Mouse (Mus musculus) forebrain, embryonic 14.5 days (tissue): ENCODE measurements around the gene Fam111a. TPM values are rescaled to one million over a fixed set of nuclear protein-coding genes. Genes with fewer than 3 reads are reported as not detected.
A peak's percentile ranks its signal among the peaks of the same experiment; 100 is the strongest.

Experiments
- ATAC-seq: fragments of 200-750 bp; cut with Nextera tagmentation; 2 replicates; pipeline ENCODE4 v1.8.0; 2017; ENCODE audit warnings: mild to moderate bottlenecking, moderate library complexity
- DNase-seq: peaks from one replicate; pipeline ENCODE4 v3.0.0-alpha.2; 2015; ENCODE audit warnings: low spot score
- H3K27ac ChIP-seq: fragments of 300-500 bp; sonication (generic); 2 replicates; pipeline ENCODE4 v1.5.1; 2014; ENCODE audit warnings: low read depth, mild to moderate bottlenecking, control low read depth, low read length, moderate library complexity
- H3K27me3 ChIP-seq: fragments of 300-500 bp; sonication (generic); replicated peaks from 2 replicates; pipeline ENCODE4 v1.6.1; 2014; ENCODE audit warnings: low read length, control low read depth, mixed read lengths; ENCODE audit not compliant: control insufficient read depth, insufficient read depth
- H3K36me3 ChIP-seq: fragments of 300-500 bp; sonication (generic); 2 replicates; pipeline ENCODE4 v1.6.1; 2014; ENCODE audit warnings: low read length, control low read depth; ENCODE audit not compliant: control insufficient read depth, insufficient read depth
- H3K4me1 ChIP-seq: fragments of 300-500 bp; sonication (generic); 2 replicates; pipeline ENCODE4 v1.6.1; 2014; ENCODE audit warnings: antibody characterized with exemption, low read length, control low read depth; ENCODE audit not compliant: control insufficient read depth, insufficient read depth
- H3K4me2 ChIP-seq: fragments of 300-500 bp; sonication (generic); 2 replicates; pipeline ENCODE4 v1.6.1; 2014; ENCODE audit warnings: mild to moderate bottlenecking, control low read depth, low read length
- H3K4me3 ChIP-seq: fragments of 300-500 bp; sonication (generic); 2 replicates; pipeline ENCODE4 v1.5.1; 2014; ENCODE audit warnings: low read depth, low read length, control low read depth
- H3K9ac ChIP-seq: fragments of 300-500 bp; sonication (generic); 2 replicates; pipeline ENCODE4 v1.6.1; 2014; ENCODE audit warnings: mild to moderate bottlenecking, low read length, control low read depth, moderate library complexity
- H3K9me3 ChIP-seq: fragments of 300-500 bp; sonication (generic); replicated peaks from 2 replicates; pipeline ENCODE4 v1.6.1; 2016; ENCODE audit warnings: low read length, control low read depth, mixed read lengths; ENCODE audit not compliant: control insufficient read depth
- WGBS: fragments of 180-500 bp; shearing (Covaris S2); extraction: QIAGEN DNeasy Blood & Tissue Kit; methylation state at CpG from one replicate; pipeline ENCODE4 v1.1.7; 2014; 5-methylcytosine and 5-hydroxymethylcytosine counted together
- polyA plus RNA-seq: library from polyadenylated mRNA; unstranded; fragments of >200 nt; fragmentation: Nextera tagmentation; extraction: Ambion mirVana; gene quantifications from 2 replicates; pipeline ENCODE4 v1.2.1, GENCODE M21; 2014

The Fam111a gene
- polyA plus RNA-seq, 1 experiment from 2014 or later = 9.9 TPM

- Histone ChIP-seq H3K27me3 (no peaks in the 10 kb centered on the region), H3K9me3 (no peaks in the 10 kb centered on the region), H3K36me3 (no peaks in the 10 kb centered on the region), H3K9ac (no peak overlapping the region), H3K27ac (no peak overlapping the region), H3K4me2 (no peak overlapping the region), H3K4me3 (no peak overlapping the region), H3K4me1 (no peaks in the 10 kb centered on the region)
- DNase-seq (no peak), ATAC-seq (no peak)
- WGBS = 71% methylated on average over 3 of the region's 3 CpGs
These were observed 4.8 kb upstream of the Fam111a start for GRCm38 (mm10) chr19:12540727-12541126.

GRCm38 (mm10) chr19:12541644-12542043 lies 3.9 kb upstream of the Fam111a start:
- no peak overlapping the region for H3K4me2 ChIP-seq
- H3K4me1 ChIP-seq = no peaks in the 10 kb centered on the region
- no peaks in the 10 kb centered on the region for H3K27me3 ChIP-seq
- WGBS = 42% methylated on average over 2 of the region's 2 CpGs
- DNase-seq (no peak), ATAC-seq (no peak)
- H3K9me3 ChIP-seq = no peaks in the 10 kb centered on the region
- no peak overlapping the region for H3K27ac ChIP-seq
- H3K9ac ChIP-seq = no peak overlapping the region
- no peak overlapping the region for H3K4me3 ChIP-seq
- H3K36me3 ChIP-seq = no peaks in the 10 kb centered on the region

GRCm38 (mm10) chr19:12549166-12549565 lies 3.6 kb downstream of the Fam111a start:
- Histone ChIP-seq H3K9me3 (no peaks in the 10 kb centered on the region), H3K27ac (no peak overlapping the region), H3K4me3 (no peak overlapping the region), H3K4me2 (no peak overlapping the region), H3K27me3 (no peaks in the 10 kb centered on the region), H3K36me3 (no peaks in the 10 kb centered on the region), H3K9ac (no peak overlapping the region), H3K4me1 (no peaks in the 10 kb centered on the region)
- no peak for ATAC-seq
- peak; percentile 5 for DNase-seq
- 77% methylated on average over 5 of the region's 5 CpGs for WGBS

- Histone ChIP-seq H3K9me3 (no peaks in the 10 kb centered on the region), H3K27me3 (no peaks in the 10 kb centered on the region), H3K4me3 (no peak overlapping the region), H3K9ac (no peak overlapping the region), H3K4me1 (no peaks in the 10 kb centered on the region), H3K27ac (no peak overlapping the region), H3K36me3 (no peaks in the 10 kb centered on the region), H3K4me2 (no peak overlapping the region)
- no peak for ATAC-seq
- WGBS = 67% methylated on average over 5 of the region's 5 CpGs
- DNase-seq = no peak
These were observed 4.7 kb downstream of the Fam111a start for GRCm38 (mm10) chr19:12550005-12550942.

- no peak overlapping the region for H3K9ac ChIP-seq
- H3K4me1 ChIP-seq = no peaks in the 10 kb centered on the region
- H3K9me3 ChIP-seq = no peaks in the 10 kb centered on the region
- ATAC-seq (no peak), DNase-seq (no peak)
- no peak overlapping the region for H3K4me2 ChIP-seq
- H3K36me3 ChIP-seq = no peaks in the 10 kb centered on the region
- 90% methylated on average over 2 of the region's 2 CpGs for WGBS
- H3K4me3 ChIP-seq = no peak overlapping the region
- no peak overlapping the region for H3K27ac ChIP-seq
- H3K27me3 ChIP-seq = no peaks in the 10 kb centered on the region
These were observed 10.8 kb downstream of the Fam111a start for GRCm38 (mm10) chr19:12556293-12556692.

GRCm38 (mm10) chr19:12558219-12558618 lies 12.7 kb downstream of the Fam111a start:
- 76% methylated on average over 4 of the region's 4 CpGs for WGBS
- Histone ChIP-seq H3K4me3 (no peak overlapping the region), H3K4me2 (no peak overlapping the region), H3K9me3 (no peaks in the 10 kb centered on the region), H3K4me1 (no peaks in the 10 kb centered on the region), H3K9ac (no peak overlapping the region), H3K27ac (no peak overlapping the region), H3K36me3 (no peaks in the 10 kb centered on the region), H3K27me3 (no peaks in the 10 kb centered on the region)
- ATAC-seq (no peak), DNase-seq (no peak)

- no peak for DNase-seq
- Histone ChIP-seq H3K27me3 (no peaks in the 10 kb centered on the region), H3K27ac (no peak overlapping the region), H3K9me3 (no peaks in the 10 kb centered on the region), H3K4me3 (no peak overlapping the region), H3K9ac (no peak overlapping the region), H3K4me2 (no peak overlapping the region), H3K36me3 (no peaks in the 10 kb centered on the region), H3K4me1 (no peaks in the 10 kb centered on the region)
- no peak for ATAC-seq
These were observed 18.7 kb downstream of the Fam111a start for GRCm38 (mm10) chr19:12564197-12564596.

GRCm38 (mm10) chr19:12567011-12567410 lies 21.5 kb downstream of the Fam111a start:
- Histone ChIP-seq H3K4me2 (no peak overlapping the region), H3K9ac (no peak overlapping the region), H3K36me3 (no peaks in the 10 kb centered on the region), H3K4me3 (no peak overlapping the region), H3K27me3 (no peaks in the 10 kb centered on the region), H3K9me3 (no peaks in the 10 kb centered on the region), H3K4me1 (no peaks in the 10 kb centered on the region), H3K27ac (no peak overlapping the region)
- DNase-seq = peak; percentile 23
- 61% methylated on average over 4 of the region's 4 CpGs for WGBS
- no peak for ATAC-seq

- no peak overlapping the region for H3K27ac ChIP-seq
- H3K4me1 ChIP-seq = 0 out of 2 replicates have a peak, but pooled peaks cover 4% of the 10 kb centered on the region
- ATAC-seq = no peak
- no peaks in the 10 kb centered on the region for H3K9me3 ChIP-seq
- DNase-seq = no peak
- H3K4me2 ChIP-seq = no peak overlapping the region
- H3K27me3 ChIP-seq = no peaks in the 10 kb centered on the region
- WGBS = 65% methylated on average over 2 of the region's 2 CpGs
- no peak overlapping the region for H3K4me3 ChIP-seq
- no peaks in the 10 kb centered on the region for H3K36me3 ChIP-seq
- H3K9ac ChIP-seq = no peak overlapping the region
These were observed 25.3 kb downstream of the Fam111a start for GRCm38 (mm10) chr19:12570866-12571265.
